Mouse (Mus musculus) embryonic facial prominence, embryonic 11.5 days (tissue): ENCODE results near the gene Ldb1. TPM values are rescaled to one million over a fixed set of nuclear protein-coding genes. Genes with fewer than 3 reads are reported as not detected.
A peak's percentile ranks its signal among the peaks of the same experiment; 100 is the strongest.

Experiments
- ATAC-seq: fragments of 200-750 bp; cut with Nextera tagmentation; replicated peaks from 2 replicates; pipeline ENCODE4 v1.8.0; 2017; ENCODE audit warnings: low read depth; ENCODE audit not compliant: insufficient number of reproducible peaks, low FRiP score, low TSS enrichment
- DNase-seq: peaks from one replicate; pipeline ENCODE4 v3.0.0-alpha.2; 2015; ENCODE audit warnings: low spot score
- H3K27ac ChIP-seq: fragments of 300-500 bp; sonication (generic); replicated peaks from 2 replicates; pipeline ENCODE4 v1.5.1; 2014; ENCODE audit warnings: mild to moderate bottlenecking, low read depth, low read length, control low read depth
- H3K27me3 ChIP-seq: fragments of 300-500 bp; sonication (generic); 2 replicates; pipeline ENCODE4 v1.6.1; 2014; ENCODE audit warnings: mild to moderate bottlenecking, low read length, moderate library complexity, mixed read lengths; ENCODE audit not compliant: control insufficient read depth, insufficient read depth
- H3K36me3 ChIP-seq: fragments of 300-500 bp; sonication (generic); replicated peaks from 2 replicates; pipeline ENCODE4 v1.6.1; 2014; ENCODE audit warnings: low read depth, mild to moderate bottlenecking, low read length, moderate library complexity, mixed read lengths; ENCODE audit not compliant: control insufficient read depth, insufficient read depth
- H3K4me1 ChIP-seq: fragments of 300-500 bp; sonication (generic); 2 replicates; pipeline ENCODE4 v1.6.1; 2014; ENCODE audit warnings: low read length, mixed read lengths; ENCODE audit not compliant: control insufficient read depth, insufficient read depth
- H3K4me2 ChIP-seq: fragments of 300-500 bp; sonication (generic); 2 replicates; pipeline ENCODE4 v1.6.1; 2014; ENCODE audit warnings: low read depth, mild to moderate bottlenecking, control low read depth, low read length, moderate library complexity
- H3K4me3 ChIP-seq: fragments of 300-500 bp; sonication (generic); 2 replicates; pipeline ENCODE4 v1.5.1; 2014; ENCODE audit warnings: low read depth, low read length, control low read depth
- H3K9ac ChIP-seq: fragments of 300-500 bp; sonication (generic); replicated peaks from 2 replicates; pipeline ENCODE4 v1.6.1; 2014; ENCODE audit warnings: mild to moderate bottlenecking, control low read depth, low read length
- H3K9me3 ChIP-seq: fragments of 300-500 bp; sonication (generic); replicated peaks from 2 replicates; pipeline ENCODE4 v1.6.1; 2016; ENCODE audit warnings: mild to moderate bottlenecking, low read length, inconsistent platforms, mixed read lengths; ENCODE audit not compliant: control insufficient read depth
- WGBS: fragments of 180-500 bp; shearing (Covaris S2); extraction: QIAGEN DNeasy Blood & Tissue Kit; methylation state at CpG from one replicate; pipeline ENCODE4 v1.1.7; 2014; 5-methylcytosine and 5-hydroxymethylcytosine counted together
- polyA plus RNA-seq: library from polyadenylated mRNA; unstranded; fragments of >200 nt; fragmentation: Nextera tagmentation; extraction: Ambion mirVana; gene quantifications from 2 replicates; pipeline ENCODE4 v1.2.1, GENCODE M21; 2014

The Ldb1 gene
- polyA plus RNA-seq, result 80.7 and 84.4 TPM in 2 replicates

- H3K36me3 ChIP-seq, result no peaks in the 10 kb centered on the region
- H3K4me1 ChIP-seq, result peaks cover 10% of the 10 kb centered on the region; the same call in 1 of the 2 replicates
- under 1% methylated on average over 74 of the region's 84 CpGs for WGBS
- H3K4me3 ChIP-seq, result peak within 1 kb of the TSS; percentile 95
- peak within 1 kb of the TSS; percentile 94 for H3K9ac ChIP-seq
- peak within 1 kb of the TSS; percentile 81 for H3K4me2 ChIP-seq
- DNase-seq (peak; percentile 85), ATAC-seq (peak; percentile 60)
- peak within 1 kb of the TSS; percentile 95 for H3K27ac ChIP-seq
- H3K27me3 ChIP-seq, result no peaks in the 10 kb centered on the region
- no peaks in the 10 kb centered on the region for H3K9me3 ChIP-seq
Measured at GRCm38 (mm10) chr19:46044993-46045695, at the start of gene Ldb1. Gene Ldb1 (minus strand): TSS chr19:46045214.

DNA sequence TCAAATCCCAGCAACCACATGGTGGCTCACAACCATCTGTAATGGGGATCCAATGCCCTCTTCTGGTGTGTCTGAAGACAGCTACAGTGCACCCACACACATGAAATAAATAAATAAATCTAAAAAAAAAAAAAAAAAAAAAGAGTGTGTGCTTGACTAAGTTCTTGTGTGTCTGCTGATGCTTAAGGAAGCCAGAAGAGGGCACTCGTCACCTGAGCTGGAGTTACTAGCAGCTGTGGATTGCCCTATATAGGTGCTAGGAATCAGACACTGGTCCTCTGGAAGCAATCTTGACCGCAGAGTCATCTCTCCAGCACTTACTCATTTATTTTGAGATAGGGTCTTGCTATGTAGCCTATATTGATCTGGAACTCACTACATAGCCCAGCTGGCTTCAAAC, 49.1 kb upstream of the Ldb1 start:
- Histone ChIP-seq H3K27ac (no peak overlapping the region), H3K4me1 (no peaks in the 10 kb centered on the region), H3K36me3 (no peaks in the 10 kb centered on the region), H3K9me3 (no peaks in the 10 kb centered on the region), H3K4me3 (no peak overlapping the region), H3K4me2 (no peak overlapping the region), H3K27me3 (no peaks in the 10 kb centered on the region), H3K9ac (no peak overlapping the region)
- 90% methylated on average over 2 of the region's 2 CpGs for WGBS
- DNase-seq, result no peak
- no peak for ATAC-seq

GRCm38 (mm10) chr19:46091641-46092040, 46.6 kb upstream of the Ldb1 start:
- ATAC-seq, result no peak
- H3K36me3 ChIP-seq, result no peaks in the 10 kb centered on the region
- no peak overlapping the region for H3K4me2 ChIP-seq
- H3K4me1 ChIP-seq, result no peaks in the 10 kb centered on the region
- no peaks in the 10 kb centered on the region for H3K27me3 ChIP-seq
- 87% methylated on average over 4 of the region's 4 CpGs for WGBS
- H3K4me3 ChIP-seq, result no peak overlapping the region
- H3K27ac ChIP-seq, result no peak overlapping the region
- no peak for DNase-seq
- no peak overlapping the region for H3K9ac ChIP-seq
- no peaks in the 10 kb centered on the region for H3K9me3 ChIP-seq

DNA sequence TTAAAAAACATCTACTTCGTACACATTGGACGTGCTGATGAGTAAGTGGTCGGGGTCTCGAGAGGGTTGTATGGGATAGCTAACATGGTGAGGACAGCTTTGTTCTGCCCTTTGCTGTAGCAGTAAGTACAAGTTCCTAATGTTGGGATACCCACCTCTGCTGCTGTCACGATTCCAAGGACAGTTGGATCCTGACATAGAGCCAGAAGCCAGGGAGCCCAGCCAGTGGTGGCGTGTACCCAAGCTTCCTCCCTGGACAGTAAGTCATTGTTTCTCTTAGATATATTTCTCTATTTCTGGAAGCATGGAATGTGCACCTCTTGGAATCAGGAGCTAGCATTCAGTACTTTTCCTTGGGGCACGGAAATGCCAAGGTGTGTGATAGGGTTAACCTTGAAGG, 42.9 kb upstream of the Ldb1 start:
- Histone ChIP-seq H3K9ac (no peak overlapping the region), H3K4me2 (no peak overlapping the region), H3K4me3 (no peak overlapping the region), H3K27me3 (no peaks in the 10 kb centered on the region), H3K36me3 (peaks cover 13% of the 10 kb centered on the region), H3K27ac (no peak overlapping the region), H3K4me1 (no peaks in the 10 kb centered on the region), H3K9me3 (no peaks in the 10 kb centered on the region)
- DNase-seq, result no peak
- ATAC-seq, result no peak
- WGBS, result 82% methylated on average over 7 of the region's 7 CpGs

- no peak overlapping the region for H3K27ac ChIP-seq
- no peaks in the 10 kb centered on the region for H3K9me3 ChIP-seq
- ATAC-seq, result no peak
- H3K4me2 ChIP-seq, result no peak overlapping the region
- no peak overlapping the region for H3K4me3 ChIP-seq
- 51% methylated on average over 3 of the region's 3 CpGs for WGBS
- H3K27me3 ChIP-seq, result no peaks in the 10 kb centered on the region
- peak; percentile 71 for DNase-seq
- H3K4me1 ChIP-seq, result no peaks in the 10 kb centered on the region
- no peak overlapping the region for H3K9ac ChIP-seq
- peaks cover 20% of the 10 kb centered on the region for H3K36me3 ChIP-seq
Measured at GRCm38 (mm10) chr19:46086337-46086736, 41.3 kb upstream of the Ldb1 start.

- Histone ChIP-seq H3K36me3 (peaks cover 27% of the 10 kb centered on the region), H3K9me3 (no peaks in the 10 kb centered on the region), H3K4me3 (no peak overlapping the region), H3K4me1 (no peaks in the 10 kb centered on the region), H3K27me3 (no peaks in the 10 kb centered on the region), H3K4me2 (no peak overlapping the region), H3K9ac (no peak overlapping the region), H3K27ac (no peak overlapping the region)
- ATAC-seq (no peak), DNase-seq (no peak)
- WGBS, result 96% methylated on average over 8 of the region's 8 CpGs
Measured at GRCm38 (mm10) chr19:46085185-46085584, 40.2 kb upstream of the Ldb1 start.

DNA sequence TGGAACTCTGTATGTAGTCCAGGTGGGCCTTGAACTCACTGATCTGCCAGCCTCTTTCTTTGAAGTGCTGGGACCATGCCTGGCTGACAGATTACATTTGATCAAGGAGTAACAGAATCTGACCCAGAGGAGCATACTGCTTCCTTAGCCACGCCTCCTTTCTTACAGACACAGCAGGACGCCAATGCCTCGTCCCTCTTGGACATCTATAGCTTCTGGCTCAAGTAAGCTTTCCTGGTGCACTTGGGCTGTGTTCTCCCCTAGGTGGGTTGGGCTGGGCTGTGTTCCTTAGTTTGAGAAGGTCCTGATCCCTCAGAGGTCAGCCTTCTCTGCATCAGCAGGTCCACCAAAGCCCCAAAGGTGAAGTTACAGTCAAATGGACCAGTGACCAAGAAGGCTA, 33.5 kb upstream of the Ldb1 start:
- no peak overlapping the region for H3K4me3 ChIP-seq
- H3K36me3 ChIP-seq, result peaks cover 14% of the 10 kb centered on the region
- no peak overlapping the region for H3K9ac ChIP-seq
- H3K4me1 ChIP-seq, result no peaks in the 10 kb centered on the region
- no peaks in the 10 kb centered on the region for H3K9me3 ChIP-seq
- ATAC-seq (no peak), DNase-seq (no peak)
- WGBS, result 65% methylated on average over 3 of the region's 3 CpGs
- H3K4me2 ChIP-seq, result no peak overlapping the region
- H3K27me3 ChIP-seq, result no peaks in the 10 kb centered on the region
- no peak overlapping the region for H3K27ac ChIP-seq
